Mouse (Mus musculus): ENCODE measurements around the gene Kcnh2. TPM values are rescaled to one million over a fixed set of nuclear protein-coding genes. Genes with fewer than 3 reads are reported as not detected.
A peak's percentile ranks its signal among the peaks of the same experiment; 100 is the strongest.

Gene Kcnh2
- polyA plus RNA-seq, 1 experiment from 2014 or later = 0.35 TPM

DNA sequence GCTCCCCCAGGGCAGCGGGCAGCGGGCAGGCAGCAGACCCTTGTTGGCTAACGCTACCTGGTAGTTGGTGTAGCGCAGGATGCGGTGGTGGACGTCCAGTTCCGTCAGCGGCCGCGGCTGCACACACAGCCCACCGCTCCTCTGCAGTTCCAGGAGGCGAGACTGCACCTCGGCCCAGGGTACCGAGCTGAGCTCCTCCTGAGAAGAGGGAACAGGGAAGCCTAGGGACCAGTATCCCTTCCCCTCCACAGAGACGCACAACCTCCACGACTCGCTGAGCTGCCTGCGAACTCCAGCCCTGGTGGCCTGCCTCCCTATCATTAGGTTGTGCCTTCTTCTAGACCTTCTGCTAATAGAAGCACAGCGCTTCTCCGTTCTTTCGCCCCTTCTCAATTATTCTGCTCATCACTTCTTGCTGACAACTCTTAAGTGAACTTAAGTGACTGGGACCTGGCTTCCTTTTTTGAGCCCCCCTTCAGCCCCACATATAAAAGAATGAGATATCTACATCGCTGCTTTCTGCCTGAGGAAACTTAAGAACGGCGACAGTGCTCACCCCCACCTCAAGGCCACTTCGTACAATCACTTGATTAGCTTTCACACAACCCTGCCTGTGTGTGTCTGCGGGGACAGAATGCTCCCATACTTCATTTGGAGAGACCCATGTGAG is 37.0 kb upstream of the Kcnh2 start:
- ATAC-seq (ENCODE audit: insufficient read depth) = no peak
- peak overlapping the region; percentile 73 for H3K4me2 ChIP-seq
- peaks cover 50% of the 10 kb centered on the region for H3K27me3 ChIP-seq
- peak overlapping the region; percentile 32; the same call in 1 of the 2 replicates for H3K9ac ChIP-seq
- H3K27ac ChIP-seq (replicated peaks) = no peak overlapping the region
- 22% methylated on average over 26 of the region's 26 CpGs for WGBS (ENCODE audit: insufficient replicate concordance)
- peak overlapping the region; percentile 46 for H3K4me3 ChIP-seq (replicated peaks)
- H3K36me3 ChIP-seq (replicated peaks) = no peaks in the 10 kb centered on the region
- H3K9me3 ChIP-seq (replicated peaks) = no peaks in the 10 kb centered on the region
- H3K4me1 ChIP-seq (replicated peaks) = peaks cover 49% of the 10 kb centered on the region

DNA sequence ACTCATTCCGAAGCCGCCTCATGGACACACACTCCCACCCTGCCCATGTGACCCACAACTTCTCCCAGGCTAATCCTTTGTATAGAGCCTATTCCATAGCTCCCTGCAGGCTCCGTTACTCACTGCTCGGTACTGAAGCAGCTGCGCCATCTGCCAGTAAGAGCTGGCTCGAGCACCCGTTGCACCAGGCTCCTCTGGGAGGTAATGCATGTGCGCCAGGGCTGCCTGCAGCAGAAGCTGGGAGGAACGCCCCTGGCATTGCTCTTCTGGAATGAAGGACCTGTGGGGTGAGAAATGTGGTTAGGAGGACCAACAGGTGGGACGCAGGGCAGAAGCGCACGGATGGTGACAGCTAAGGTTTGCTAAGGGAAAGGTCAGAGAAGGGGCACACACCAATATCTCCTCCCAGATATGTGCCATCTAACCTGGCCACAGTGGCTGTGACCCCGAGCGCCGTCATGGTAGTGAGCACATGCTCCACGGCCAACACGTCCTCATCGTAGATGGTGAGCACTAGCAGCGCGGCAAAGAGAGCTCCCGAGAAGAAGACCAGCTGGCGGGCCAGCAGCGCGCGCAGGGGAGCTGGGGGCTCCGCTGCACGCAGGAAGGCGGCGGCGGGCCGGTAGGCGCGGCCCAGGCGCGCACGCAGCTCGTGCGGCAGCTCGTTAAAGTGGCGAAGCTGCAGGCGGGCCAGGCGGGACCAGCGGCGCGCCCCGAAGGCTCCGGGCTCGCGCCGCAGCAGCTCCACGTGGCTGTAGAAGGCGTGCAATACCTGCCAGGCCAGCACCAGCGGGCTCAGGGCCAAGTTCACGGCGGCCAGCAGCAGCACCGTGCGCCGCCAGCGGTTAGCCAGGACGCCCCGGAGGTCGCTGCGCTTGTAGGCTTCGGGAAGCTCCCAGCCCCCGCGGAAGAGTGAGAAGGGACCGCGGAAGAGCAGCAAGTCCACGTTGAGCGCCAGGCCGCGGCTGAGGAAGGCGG is 36.1 kb upstream of the Kcnh2 start:
- H3K27me3 ChIP-seq = peaks cover 50% of the 10 kb centered on the region
- peaks cover 49% of the 10 kb centered on the region for H3K4me1 ChIP-seq (replicated peaks)
- ATAC-seq (ENCODE audit: insufficient read depth) = 0 out of 2 replicates have a peak, but pooled peaks have one; percentile 3

DNA sequence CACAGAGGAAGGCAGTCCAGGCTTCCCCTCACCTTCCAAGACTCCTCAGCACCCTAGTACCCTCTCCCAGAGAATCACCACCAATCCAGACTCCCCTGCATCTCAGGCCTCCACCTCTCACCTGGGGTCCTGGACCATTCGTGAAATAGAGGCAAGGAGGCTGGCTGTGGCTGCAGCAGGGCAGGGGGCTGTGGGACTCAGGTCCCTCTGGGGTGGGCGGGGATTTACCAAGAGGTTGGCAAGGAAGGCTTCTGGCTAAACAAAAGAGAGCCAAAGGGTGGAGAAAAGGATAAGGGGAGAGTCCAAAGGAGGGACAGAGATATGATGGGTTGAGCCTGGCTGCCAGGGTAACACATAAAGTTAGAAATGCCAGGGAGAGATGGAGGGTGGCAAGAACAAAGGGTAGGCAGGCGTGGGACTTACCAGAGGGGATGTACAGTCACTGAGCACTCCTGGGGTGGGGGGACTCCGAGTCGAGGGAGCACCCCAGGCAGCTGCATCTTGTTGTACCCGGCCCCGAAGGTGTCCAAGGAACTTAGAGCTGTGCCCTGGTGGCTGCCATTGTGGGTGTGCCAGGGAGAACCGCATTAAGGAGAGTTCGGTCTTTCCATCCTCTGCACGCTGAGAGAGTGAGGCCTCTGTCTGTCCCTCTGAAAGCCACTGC is 34.6 kb upstream of the Kcnh2 start:
- WGBS (ENCODE audit: insufficient replicate concordance) = 65% methylated on average over 10 of the region's 10 CpGs
- H3K27me3 ChIP-seq = peaks cover 50% of the 10 kb centered on the region
- H3K4me1 ChIP-seq (replicated peaks) = peaks cover 50% of the 10 kb centered on the region
- no peak overlapping the region for H3K4me3 ChIP-seq (replicated peaks)
- no peaks in the 10 kb centered on the region for H3K9me3 ChIP-seq (replicated peaks)
- H3K36me3 ChIP-seq (replicated peaks) = no peaks in the 10 kb centered on the region
- ATAC-seq (ENCODE audit: insufficient read depth) = no peak
- H3K4me2 ChIP-seq = no peak overlapping the region
- no peak overlapping the region for H3K27ac ChIP-seq (replicated peaks)
- no peak overlapping the region for H3K9ac ChIP-seq

More for the DNA sequence above, 36.1 kb upstream of the Kcnh2 start:
- H3K36me3 ChIP-seq (replicated peaks) = no peaks in the 10 kb centered on the region
- peak overlapping the region; percentile 73 for H3K4me2 ChIP-seq
- no peak overlapping the region for H3K27ac ChIP-seq (replicated peaks)
- H3K9ac ChIP-seq = peak overlapping the region; percentile 32; the same call in 1 of the 2 replicates
- peak overlapping the region; percentile 46 for H3K4me3 ChIP-seq (replicated peaks)
- 1% methylated on average over 73 of the region's 73 CpGs for WGBS (ENCODE audit: insufficient replicate concordance)
- H3K9me3 ChIP-seq (replicated peaks) = no peaks in the 10 kb centered on the region

DNA sequence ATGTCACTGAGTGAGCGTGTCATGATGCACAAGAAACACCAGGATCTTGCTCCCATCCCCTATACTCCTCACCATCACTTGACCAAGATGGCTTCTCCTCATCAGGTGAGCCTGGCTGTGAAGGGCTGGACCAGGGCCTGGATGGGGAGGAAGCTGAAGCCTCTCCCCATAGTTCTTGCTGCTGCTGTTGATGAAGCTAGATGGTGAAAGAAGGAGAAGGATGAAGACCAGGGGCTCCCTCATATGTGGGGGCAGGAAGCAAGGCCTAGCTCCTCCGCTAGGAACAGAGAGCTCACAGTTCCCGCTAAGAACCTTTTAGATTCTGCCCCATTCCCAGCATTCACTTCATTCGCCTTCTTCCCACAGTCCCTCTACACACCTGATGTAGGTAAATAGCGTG is 34.0 kb upstream of the Kcnh2 start:
- Histone ChIP-seq H3K4me2 (no peak overlapping the region), H3K4me3 (replicated peaks) (no peak overlapping the region), H3K27ac (replicated peaks) (no peak overlapping the region), H3K4me1 (replicated peaks) (peaks cover 50% of the 10 kb centered on the region), H3K36me3 (replicated peaks) (no peaks in the 10 kb centered on the region), H3K9ac (no peak overlapping the region), H3K9me3 (replicated peaks) (no peaks in the 10 kb centered on the region), H3K27me3 (peaks cover 50% of the 10 kb centered on the region)
- WGBS (ENCODE audit: insufficient replicate concordance) = 65% methylated on average over 5 of the region's 5 CpGs
- ATAC-seq (ENCODE audit: insufficient read depth) = no peak

DNA sequence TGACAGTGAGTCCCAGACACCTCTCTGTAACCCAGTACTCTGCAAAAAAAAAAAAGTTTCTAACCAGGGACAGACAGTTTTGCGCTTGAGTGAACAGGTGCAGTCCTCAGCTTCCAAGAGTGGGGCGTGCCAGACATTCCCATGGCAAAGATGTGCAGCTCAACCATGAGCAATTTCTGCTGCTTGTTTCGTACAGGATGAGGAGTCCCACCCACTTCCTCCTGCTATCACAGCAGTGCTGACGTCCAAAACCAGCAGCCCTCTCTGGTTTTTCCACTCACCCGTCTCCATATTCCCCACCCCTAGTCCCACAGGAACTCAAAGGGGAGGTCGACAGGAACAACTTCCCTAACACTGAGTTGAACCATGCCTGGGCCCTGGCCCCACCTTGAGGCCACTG is 33.0 kb upstream of the Kcnh2 start:
- peaks cover 43% of the 10 kb centered on the region for H3K4me1 ChIP-seq (replicated peaks)
- peaks cover 50% of the 10 kb centered on the region for H3K27me3 ChIP-seq
- WGBS (ENCODE audit: insufficient replicate concordance) = 31% methylated on average over 6 of the region's 6 CpGs
- H3K4me3 ChIP-seq (replicated peaks) = no peak overlapping the region
- no peak for ATAC-seq (ENCODE audit: insufficient read depth)
- H3K27ac ChIP-seq (replicated peaks) = no peak overlapping the region
- no peak overlapping the region for H3K9ac ChIP-seq
- no peaks in the 10 kb centered on the region for H3K36me3 ChIP-seq (replicated peaks)
- no peaks in the 10 kb centered on the region for H3K9me3 ChIP-seq (replicated peaks)
- H3K4me2 ChIP-seq = no peak overlapping the region

DNA sequence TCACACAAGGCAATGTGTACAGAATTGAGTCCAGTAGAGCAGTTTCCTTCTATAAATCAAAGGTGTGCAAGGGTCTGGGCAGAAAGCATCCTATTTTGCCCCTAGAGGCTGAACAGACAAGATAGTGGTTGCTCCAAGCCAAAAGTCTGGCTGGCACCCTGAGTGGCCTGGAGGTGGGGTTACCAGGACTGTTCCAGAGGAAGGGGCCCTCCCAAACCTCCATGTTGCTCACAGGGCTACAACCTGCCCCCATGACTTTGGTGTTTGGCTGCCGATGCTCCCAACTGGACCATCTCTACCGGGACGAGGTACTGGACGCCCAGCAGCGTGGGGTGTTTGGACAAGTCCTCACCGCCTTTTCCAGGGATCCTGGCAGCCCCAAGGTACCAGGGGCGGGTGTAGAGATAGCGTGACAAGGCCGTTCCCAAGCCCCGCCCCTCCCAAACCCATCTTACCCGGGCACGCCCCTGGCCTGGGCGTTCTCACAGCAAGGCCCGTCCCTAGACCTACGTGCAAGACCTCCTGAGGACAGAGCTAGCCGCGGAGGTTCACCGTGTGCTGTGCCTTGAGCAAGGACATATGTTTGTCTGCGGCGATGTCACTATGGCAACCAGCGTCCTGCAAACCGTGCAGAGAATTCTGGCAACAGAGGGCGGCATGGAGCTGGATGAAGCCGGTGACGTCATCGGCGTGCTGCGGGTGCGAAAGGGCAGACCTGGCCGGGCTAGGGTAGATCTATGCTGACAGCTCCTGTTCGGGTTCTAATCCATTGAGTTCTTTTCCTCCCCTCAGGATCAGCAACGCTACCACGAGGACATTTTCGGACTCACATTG is 31.8 kb upstream of the Kcnh2 start:
- Histone ChIP-seq H3K27ac (replicated peaks) (0 out of 2 replicates have a peak overlapping the region, but pooled peaks have one; percentile 8), H3K4me1 (replicated peaks) (peaks cover 35% of the 10 kb centered on the region), H3K9ac (peak overlapping the region; percentile 47), H3K4me2 (peak overlapping the region; percentile 89), H3K36me3 (replicated peaks) (no peaks in the 10 kb centered on the region), H3K27me3 (peaks cover 42% of the 10 kb centered on the region), H3K4me3 (replicated peaks) (peak overlapping the region; percentile 62), H3K9me3 (replicated peaks) (no peaks in the 10 kb centered on the region)
- peak; percentile 89 for ATAC-seq (ENCODE audit: insufficient read depth)
- WGBS (ENCODE audit: insufficient replicate concordance) = 3% methylated on average over 34 of the region's 34 CpGs

DNA sequence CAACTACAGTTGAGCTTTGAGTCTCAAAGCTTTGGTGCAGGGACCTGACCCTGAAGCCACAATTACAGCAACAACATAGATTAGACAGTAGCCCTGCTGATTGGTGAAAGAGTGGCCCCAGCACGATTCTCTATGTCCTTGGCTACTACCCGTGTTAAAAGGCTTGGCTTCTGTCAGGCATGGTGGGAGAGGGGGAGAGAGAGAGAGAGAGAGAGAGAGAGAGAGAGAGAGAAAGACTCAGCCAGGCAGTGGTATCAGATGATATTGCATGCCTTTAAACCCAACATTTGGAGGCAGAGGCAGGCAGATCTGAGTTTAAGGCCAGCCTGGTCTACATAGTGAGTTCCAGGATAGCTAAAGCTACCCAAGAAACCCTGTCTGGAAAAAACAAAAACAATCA is 30.6 kb upstream of the Kcnh2 start:
- H3K4me1 ChIP-seq (replicated peaks) = peaks cover 24% of the 10 kb centered on the region
- peaks cover 38% of the 10 kb centered on the region for H3K27me3 ChIP-seq
- H3K9me3 ChIP-seq (replicated peaks) = no peaks in the 10 kb centered on the region
- H3K36me3 ChIP-seq (replicated peaks) = no peaks in the 10 kb centered on the region
- H3K9ac ChIP-seq = no peak overlapping the region
- H3K4me2 ChIP-seq = no peak overlapping the region
- no peak for ATAC-seq (ENCODE audit: insufficient read depth)
- no peak overlapping the region for H3K27ac ChIP-seq (replicated peaks)
- WGBS (ENCODE audit: insufficient replicate concordance) = 48% methylated on average over 2 of the region's 2 CpGs
- no peak overlapping the region for H3K4me3 ChIP-seq (replicated peaks)

DNA sequence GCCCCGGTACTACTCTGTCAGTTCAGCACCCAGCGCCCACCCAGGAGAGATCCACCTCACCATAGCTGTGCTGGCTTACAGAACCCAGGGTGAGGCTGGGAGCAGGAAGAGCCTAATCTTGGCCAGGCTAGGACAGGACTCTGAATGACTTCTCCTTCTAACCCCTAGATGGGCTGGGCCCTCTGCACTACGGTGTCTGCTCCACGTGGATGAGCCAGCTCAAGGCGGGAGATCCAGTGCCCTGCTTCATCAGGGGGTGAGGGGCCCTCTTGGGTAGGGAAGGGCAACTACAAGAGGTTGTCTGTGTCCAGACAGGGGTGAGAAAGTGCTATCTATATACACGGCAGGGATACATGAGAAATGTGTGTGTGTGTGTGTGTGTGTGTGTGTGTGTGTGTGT is 30.1 kb upstream of the Kcnh2 start:
- 54% methylated on average over 6 of the region's 6 CpGs for WGBS (ENCODE audit: insufficient replicate concordance)
- Histone ChIP-seq H3K4me3 (replicated peaks) (no peak overlapping the region), H3K4me1 (replicated peaks) (peaks cover 24% of the 10 kb centered on the region), H3K9ac (no peak overlapping the region), H3K27me3 (peaks cover 33% of the 10 kb centered on the region), H3K27ac (replicated peaks) (no peak overlapping the region), H3K36me3 (replicated peaks) (no peaks in the 10 kb centered on the region), H3K4me2 (no peak overlapping the region), H3K9me3 (replicated peaks) (no peaks in the 10 kb centered on the region)
- no peak for ATAC-seq (ENCODE audit: insufficient read depth)

DNA sequence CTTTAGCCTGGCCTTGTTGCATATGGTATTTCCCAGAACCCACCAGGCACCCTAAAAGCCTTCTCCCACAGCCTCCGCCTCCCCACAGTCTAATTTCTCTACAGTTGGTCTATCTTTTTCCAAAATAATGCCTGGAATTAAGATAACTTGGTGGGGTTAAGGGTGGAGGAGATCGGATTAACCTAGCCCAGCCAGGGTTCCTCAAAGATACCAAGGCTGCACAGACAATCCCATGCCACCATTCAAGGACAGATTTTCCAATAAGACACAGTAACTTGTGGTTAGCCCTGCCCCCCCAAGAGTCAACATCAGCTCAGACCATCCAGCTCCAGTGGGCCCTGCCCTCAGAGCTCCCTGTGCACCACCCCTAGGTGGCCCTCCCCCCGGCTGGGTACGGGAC is 29.1 kb upstream of the Kcnh2 start:
- 54% methylated on average over 4 of the region's 4 CpGs for WGBS (ENCODE audit: insufficient replicate concordance)
- peaks cover 23% of the 10 kb centered on the region for H3K27me3 ChIP-seq
- no peak for ATAC-seq (ENCODE audit: insufficient read depth)

DNA sequence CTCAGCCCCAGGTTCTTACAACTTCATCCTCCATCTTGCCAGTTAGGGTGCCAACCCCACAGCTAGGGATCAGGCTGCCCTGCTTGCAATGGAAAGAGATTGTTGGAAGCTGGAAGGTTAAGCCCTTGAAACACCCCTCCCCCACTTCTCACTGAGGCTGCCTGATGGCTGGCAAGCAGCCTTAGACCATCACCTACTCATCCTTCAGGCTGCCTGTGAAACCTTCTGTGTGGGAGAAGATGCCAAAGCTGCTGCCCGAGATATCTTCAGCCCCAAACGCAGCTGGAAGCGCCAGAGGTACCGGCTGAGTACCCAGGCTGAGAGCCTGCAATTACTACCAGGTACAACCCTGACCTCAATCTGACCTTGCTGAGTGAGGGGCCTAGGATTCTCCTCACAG is 28.1 kb upstream of the Kcnh2 start:
- H3K36me3 ChIP-seq (replicated peaks) = no peaks in the 10 kb centered on the region
- H3K27ac ChIP-seq (replicated peaks) = no peak overlapping the region
- WGBS (ENCODE audit: insufficient replicate concordance) = 75% methylated on average over 4 of the region's 4 CpGs
- no peak overlapping the region for H3K4me3 ChIP-seq (replicated peaks)
- H3K9ac ChIP-seq = no peak overlapping the region
- no peaks in the 10 kb centered on the region for H3K9me3 ChIP-seq (replicated peaks)
- no peak for ATAC-seq (ENCODE audit: insufficient read depth)
- H3K4me2 ChIP-seq = no peak overlapping the region
- peaks cover 20% of the 10 kb centered on the region for H3K4me1 ChIP-seq (replicated peaks)
- H3K27me3 ChIP-seq = peaks cover 13% of the 10 kb centered on the region; the same call in 1 of the 2 replicates

More for the DNA sequence above, 29.1 kb upstream of the Kcnh2 start:
- H3K9ac ChIP-seq = no peak overlapping the region
- H3K4me2 ChIP-seq = no peak overlapping the region
- H3K36me3 ChIP-seq (replicated peaks) = no peaks in the 10 kb centered on the region
- no peak overlapping the region for H3K27ac ChIP-seq (replicated peaks)
- peaks cover 24% of the 10 kb centered on the region for H3K4me1 ChIP-seq (replicated peaks)
- H3K9me3 ChIP-seq (replicated peaks) = no peaks in the 10 kb centered on the region
- H3K4me3 ChIP-seq (replicated peaks) = no peak overlapping the region

All from liver, embryonic 15.5 days (tissue).